Mouse (Mus musculus) forebrain, embryonic 16.5 days (tissue): Measurements from ENCODE around the gene Hpgd. TPM values are rescaled to one million over a fixed set of nuclear protein-coding genes. Genes with fewer than 3 reads are reported as not detected.
"Not testable (repeated sequence)": the region's sequence is repeated elsewhere in the genome, so short reads cannot be mapped to it uniquely, and the experiment has no call there.

Experiments used
- ATAC-seq: fragments of 200-750 bp; cut with Nextera tagmentation; 2 replicates; pipeline ENCODE4 v1.8.0; 2017; ENCODE audit warnings: mild to moderate bottlenecking, moderate library complexity
- H3K27ac ChIP-seq: fragments of 300-500 bp; sonication (generic); 2 replicates; pipeline ENCODE4 v1.5.1; 2014; ENCODE audit warnings: low read length, control low read depth
- H3K27me3 ChIP-seq: fragments of 300-500 bp; sonication (generic); replicated peaks from 2 replicates; pipeline ENCODE4 v1.6.1; 2014; ENCODE audit warnings: low read length; ENCODE audit not compliant: control insufficient read depth, insufficient read depth
- H3K36me3 ChIP-seq: fragments of 300-500 bp; sonication (generic); 2 replicates; pipeline ENCODE4 v1.6.1; 2014; ENCODE audit not compliant: control insufficient read depth, insufficient read depth
- H3K4me1 ChIP-seq: fragments of 300-500 bp; sonication (generic); replicated peaks from 2 replicates; pipeline ENCODE4 v1.6.1; 2014; ENCODE audit warnings: low read length; ENCODE audit not compliant: control insufficient read depth, insufficient read depth
- H3K4me2 ChIP-seq: fragments of 300-500 bp; sonication (generic); 2 replicates; pipeline ENCODE4 v1.6.1; 2014; ENCODE audit warnings: mild to moderate bottlenecking, low read length, control low read depth
- H3K4me3 ChIP-seq: fragments of 300-500 bp; sonication (generic); replicated peaks from 2 replicates; pipeline ENCODE4 v1.5.1; 2014; ENCODE audit warnings: mild to moderate bottlenecking, low read length, control low read depth
- H3K9ac ChIP-seq: fragments of 300-500 bp; sonication (generic); replicated peaks from 2 replicates; pipeline ENCODE4 v1.6.1; 2014; ENCODE audit warnings: low read depth, low read length, control low read depth
- H3K9me3 ChIP-seq: fragments of 300-500 bp; sonication (generic); 2 replicates; pipeline ENCODE4 v1.6.1; 2016; ENCODE audit warnings: low read length; ENCODE audit not compliant: control insufficient read depth
- WGBS: fragments of 180-500 bp; shearing (Covaris S2); extraction: QIAGEN DNeasy Blood & Tissue Kit; methylation state at CpG from one replicate; pipeline ENCODE4 v1.1.7; 2014; 5-methylcytosine and 5-hydroxymethylcytosine counted together
- polyA plus RNA-seq: library from polyadenylated mRNA; unstranded; fragments of >200 nt; fragmentation: Nextera tagmentation; extraction: Ambion mirVana; gene quantifications from 2 replicates; pipeline ENCODE4 v1.2.1, GENCODE M21; 2015

Gene Hpgd
- polyA plus RNA-seq, 1 experiment from 2014 or later = 3.4 TPM

DNA sequence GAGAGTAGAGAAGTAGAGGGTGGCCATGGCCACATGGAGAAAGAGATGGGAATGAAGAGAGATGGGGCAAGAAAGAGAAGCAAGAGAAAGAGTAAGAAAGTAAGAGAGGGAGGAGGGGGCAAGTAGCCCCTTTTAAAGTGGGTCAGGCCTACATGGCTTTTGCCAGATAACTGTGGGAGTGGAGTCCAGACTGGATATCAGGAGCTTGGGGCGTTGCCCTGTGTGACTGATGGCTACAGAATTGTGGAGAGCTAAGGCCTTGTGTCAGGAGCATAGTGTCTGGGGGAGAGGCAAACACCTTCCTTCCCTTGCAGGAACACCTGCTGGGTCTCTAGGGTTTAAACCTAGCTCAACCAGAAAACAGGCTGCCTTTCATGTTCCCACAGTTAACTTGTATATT is 10.4 kb upstream of the Hpgd start:
- ATAC-seq = no peak
- Histone ChIP-seq H3K36me3 (no peaks in the 10 kb centered on the region), H3K27ac (no peak overlapping the region), H3K9ac (no peak overlapping the region), H3K27me3 (no peaks in the 10 kb centered on the region), H3K4me3 (no peak overlapping the region), H3K4me1 (no peaks in the 10 kb centered on the region), H3K9me3 (no peaks in the 10 kb centered on the region), H3K4me2 (no peak overlapping the region)
- WGBS = 94% methylated on average over 1 of the region's 1 CpGs

DNA sequence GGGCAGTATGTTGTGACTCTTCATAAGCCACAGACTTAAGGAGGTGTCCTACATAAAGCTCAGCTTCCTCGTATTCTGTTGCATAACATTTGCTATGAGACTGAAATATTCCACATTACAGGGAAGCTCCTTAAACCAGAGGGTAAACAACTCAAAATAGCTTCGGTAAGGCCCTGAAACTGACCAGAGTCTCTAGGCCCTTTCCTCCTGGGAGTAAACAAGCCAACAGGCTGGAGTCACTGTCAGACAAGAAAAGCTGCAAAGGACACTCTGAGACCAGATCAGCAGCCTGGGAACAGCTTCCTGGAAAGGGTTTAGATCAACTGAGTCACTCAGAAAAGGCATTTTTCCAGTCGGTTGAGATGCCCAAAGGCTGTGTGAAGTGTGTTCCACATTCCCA is 9.4 kb upstream of the Hpgd start:
- H3K4me3 ChIP-seq = no peak overlapping the region
- ATAC-seq = no peak

DNA sequence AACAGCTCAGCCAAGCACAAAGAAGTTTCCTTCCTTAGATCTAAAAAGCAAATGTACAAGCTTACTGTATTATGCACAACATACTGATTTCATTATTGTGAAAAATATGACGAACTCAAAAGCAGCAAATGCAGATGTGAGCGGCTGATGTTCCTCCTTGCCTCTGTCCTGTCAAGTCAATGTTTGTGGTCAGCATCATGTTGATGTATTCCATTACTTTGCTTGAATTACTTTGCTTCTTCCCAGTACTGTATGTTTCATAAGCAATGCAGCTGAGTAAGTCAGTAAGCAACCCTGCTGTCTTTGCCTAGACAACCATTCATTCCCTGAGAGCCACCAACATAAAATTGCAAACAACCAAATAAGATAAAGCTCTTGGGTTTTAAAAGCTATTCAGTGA is 7.7 kb upstream of the Hpgd start:
- no peaks in the 10 kb centered on the region for H3K4me1 ChIP-seq
- H3K9ac ChIP-seq = no peak overlapping the region
- H3K27ac ChIP-seq = no peak overlapping the region
- H3K4me2 ChIP-seq = no peak overlapping the region
- no peak overlapping the region for H3K4me3 ChIP-seq
- H3K27me3 ChIP-seq = no peaks in the 10 kb centered on the region
- 94% methylated on average over 2 of the region's 2 CpGs for WGBS
- H3K36me3 ChIP-seq = no peaks in the 10 kb centered on the region
- no peaks in the 10 kb centered on the region for H3K9me3 ChIP-seq
- no peak for ATAC-seq

More for the DNA sequence above, 9.4 kb upstream of the Hpgd start:
- no peak overlapping the region for H3K4me2 ChIP-seq
- no peaks in the 10 kb centered on the region for H3K4me1 ChIP-seq
- H3K27me3 ChIP-seq = no peaks in the 10 kb centered on the region
- no peak overlapping the region for H3K9ac ChIP-seq
- whole genome bisulfite sequencing = 46% methylated on average over 3 of the region's 3 CpGs
- no peaks in the 10 kb centered on the region for H3K36me3 ChIP-seq
- no peaks in the 10 kb centered on the region for H3K9me3 ChIP-seq
- H3K27ac ChIP-seq = no peak overlapping the region

DNA sequence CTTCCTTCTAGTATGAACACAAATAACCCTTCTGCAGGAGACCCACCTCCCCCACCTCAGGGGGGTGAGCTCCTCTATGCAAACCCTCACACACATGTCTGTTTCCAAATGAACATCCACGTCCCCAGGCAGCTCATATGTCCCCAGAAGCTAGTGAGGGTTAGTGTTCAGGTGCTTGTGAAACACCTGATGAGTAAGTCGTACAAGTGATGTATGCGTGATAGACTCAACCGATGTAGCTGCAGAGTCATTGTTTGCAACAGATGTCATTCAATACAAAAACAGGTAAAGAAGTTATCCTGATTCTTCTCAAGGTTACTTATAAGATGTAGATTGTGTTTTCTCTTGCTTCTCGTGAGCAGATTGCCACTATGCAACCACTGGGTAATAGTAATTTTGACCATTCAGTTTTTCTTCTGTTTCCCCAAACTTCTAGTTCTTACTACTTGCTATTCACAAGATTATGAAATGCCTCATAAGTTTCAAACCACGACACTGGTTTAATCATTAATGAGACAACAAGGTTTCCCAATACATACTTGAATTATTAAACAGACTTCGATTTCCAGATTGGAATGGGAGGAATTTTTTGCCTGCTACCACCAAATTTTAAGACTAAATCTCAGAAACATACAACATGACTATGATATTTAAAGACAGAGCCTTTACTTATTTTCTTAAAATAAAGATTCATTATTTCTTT is 6.9 kb upstream of the Hpgd start:
- 87% methylated on average over 7 of the region's 7 CpGs for whole genome bisulfite sequencing
- H3K27me3 ChIP-seq = no peaks in the 10 kb centered on the region
- H3K9me3 ChIP-seq = no peaks in the 10 kb centered on the region
- H3K9ac ChIP-seq = no peak overlapping the region
- H3K4me1 ChIP-seq = no peaks in the 10 kb centered on the region
- H3K4me2 ChIP-seq = no peak overlapping the region
- H3K4me3 ChIP-seq = no peak overlapping the region
- ATAC-seq = no peak
- no peaks in the 10 kb centered on the region for H3K36me3 ChIP-seq
- H3K27ac ChIP-seq = no peak overlapping the region

DNA sequence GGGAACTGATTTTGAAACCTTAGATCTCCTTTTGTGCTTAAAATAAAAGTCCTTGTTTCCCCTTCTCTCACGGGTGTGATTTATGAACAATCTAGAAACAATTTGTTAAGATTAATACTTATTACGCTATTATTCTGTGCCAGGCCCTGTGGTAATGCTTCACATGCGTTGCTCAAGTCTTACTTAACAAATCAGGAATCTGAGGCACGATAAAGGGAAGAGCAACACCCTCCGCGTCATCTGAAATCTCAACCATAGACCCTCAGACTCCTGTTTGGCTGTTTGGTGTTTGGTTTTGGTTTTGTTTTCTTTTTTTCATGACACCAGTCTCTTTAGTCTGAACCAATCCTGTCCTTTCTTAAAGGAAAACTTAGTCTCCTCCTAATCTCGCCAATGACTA is 2.1 kb upstream of the Hpgd start:
- no peak for ATAC-seq
- peaks cover 9% of the 10 kb centered on the region for H3K4me1 ChIP-seq
- no peak overlapping the region for H3K9ac ChIP-seq
- no peak overlapping the region for H3K27ac ChIP-seq
- 91% methylated on average over 7 of the region's 7 CpGs for WGBS
- no peaks in the 10 kb centered on the region for H3K36me3 ChIP-seq
- H3K4me3 ChIP-seq = no peak overlapping the region
- no peak overlapping the region for H3K4me2 ChIP-seq
- H3K27me3 ChIP-seq = no peaks in the 10 kb centered on the region
- no peaks in the 10 kb centered on the region for H3K9me3 ChIP-seq

DNA sequence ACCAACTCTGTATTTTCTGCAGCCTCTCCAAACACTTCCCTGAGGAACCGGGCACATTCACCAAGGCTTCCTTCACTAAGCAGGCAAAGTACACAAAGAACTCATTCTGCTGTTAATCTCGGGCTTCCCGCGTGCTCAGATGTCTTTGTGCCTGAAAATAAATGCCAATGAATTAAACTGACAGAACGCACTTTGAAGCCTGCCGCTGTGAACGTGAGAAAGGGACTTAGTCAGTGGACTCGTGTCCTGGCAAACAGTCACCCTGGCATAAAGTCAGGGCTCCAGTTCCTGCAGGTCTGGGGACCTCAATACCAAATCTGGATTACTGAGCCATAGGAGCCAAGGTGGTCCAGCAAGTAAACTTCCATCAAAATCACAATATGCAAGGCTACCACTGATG is 905 bp upstream of the Hpgd start:
- no peaks in the 10 kb centered on the region for H3K27me3 ChIP-seq
- no peak overlapping the region for H3K27ac ChIP-seq
- no peaks in the 10 kb centered on the region for H3K36me3 ChIP-seq
- ATAC-seq = peak; percentile 61
- peaks cover 9% of the 10 kb centered on the region for H3K4me1 ChIP-seq
- H3K9me3 ChIP-seq = no peaks in the 10 kb centered on the region
- no peak overlapping the region for H3K4me3 ChIP-seq
- H3K9ac ChIP-seq = no peak overlapping the region
- 2% methylated on average over 8 of the region's 8 CpGs for WGBS
- H3K4me2 ChIP-seq = peak overlapping the region; percentile 98

DNA sequence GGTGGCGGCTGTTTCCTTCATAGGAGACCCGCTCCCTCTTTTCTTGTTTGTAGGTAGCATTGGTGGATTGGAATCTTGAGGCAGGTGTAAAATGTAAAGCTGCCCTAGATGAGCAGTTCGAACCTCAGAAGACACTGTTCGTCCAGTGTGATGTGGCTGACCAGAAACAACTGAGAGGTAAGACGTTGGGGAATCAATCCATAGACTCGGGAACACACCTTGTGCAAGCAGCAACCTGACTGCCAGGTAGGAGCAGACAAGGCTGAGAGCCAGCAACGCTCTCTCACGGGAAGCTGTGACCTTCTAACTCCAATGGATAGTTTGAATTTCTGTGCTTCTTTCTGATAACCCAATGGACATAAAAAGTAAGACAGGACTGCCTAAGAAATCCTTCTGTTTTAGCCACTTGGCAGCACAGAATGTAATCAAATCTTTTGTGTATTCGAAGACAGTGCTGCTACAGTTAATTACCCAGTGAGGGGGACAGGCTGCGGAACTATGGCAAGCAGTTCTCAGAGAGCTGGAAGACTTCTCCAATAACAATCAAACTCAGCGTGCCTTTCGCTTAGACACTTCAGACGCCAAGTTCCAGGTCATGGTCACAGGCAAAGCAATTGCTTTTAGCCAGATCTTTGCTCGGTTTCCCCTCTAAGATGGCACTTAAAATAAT is 636 bp downstream of the Hpgd start:
- Histone ChIP-seq H3K4me1 (peaks cover 9% of the 10 kb centered on the region), H3K9me3 (no peaks in the 10 kb centered on the region), H3K4me2 (peak overlapping the region; percentile 98), H3K4me3 (peak overlapping the region; percentile 59), H3K9ac (peak overlapping the region; percentile 69), H3K27me3 (no peaks in the 10 kb centered on the region), H3K36me3 (no peaks in the 10 kb centered on the region), H3K27ac (no peak overlapping the region)
- no peak for ATAC-seq
- WGBS = 12% methylated on average over 14 of the region's 14 CpGs

DNA sequence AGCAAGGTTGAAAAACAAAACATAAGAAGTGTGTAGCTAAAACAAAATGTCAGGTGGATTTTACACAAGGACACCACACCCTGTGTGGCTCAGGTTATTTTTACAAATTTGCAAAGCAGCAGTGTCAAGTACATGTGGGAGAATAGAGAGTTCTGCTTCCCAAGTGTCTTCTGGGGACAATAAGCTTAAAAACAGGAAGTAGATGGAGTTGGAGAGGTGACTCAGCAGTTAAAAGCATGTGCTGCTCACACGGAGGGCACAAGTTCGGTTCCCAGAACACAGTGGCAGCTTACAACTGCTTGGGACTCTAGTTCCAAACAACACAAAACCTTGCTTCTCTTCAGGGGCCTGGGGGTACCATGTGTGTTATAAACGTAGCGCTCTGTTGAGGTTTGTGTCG is 5.0 kb downstream of the Hpgd start:
- Histone ChIP-seq H3K4me3 (no peak overlapping the region), H3K27me3 (no peaks in the 10 kb centered on the region), H3K4me2 (no peak overlapping the region), H3K36me3 (no peaks in the 10 kb centered on the region), H3K9me3 (no peaks in the 10 kb centered on the region), H3K27ac (no peak overlapping the region), H3K9ac (no peak overlapping the region), H3K4me1 (peaks cover under 1% of the 10 kb centered on the region; the same call in 1 of the 2 replicates)
- 80% methylated on average over 5 of the region's 5 CpGs for WGBS
- no peak for ATAC-seq

DNA sequence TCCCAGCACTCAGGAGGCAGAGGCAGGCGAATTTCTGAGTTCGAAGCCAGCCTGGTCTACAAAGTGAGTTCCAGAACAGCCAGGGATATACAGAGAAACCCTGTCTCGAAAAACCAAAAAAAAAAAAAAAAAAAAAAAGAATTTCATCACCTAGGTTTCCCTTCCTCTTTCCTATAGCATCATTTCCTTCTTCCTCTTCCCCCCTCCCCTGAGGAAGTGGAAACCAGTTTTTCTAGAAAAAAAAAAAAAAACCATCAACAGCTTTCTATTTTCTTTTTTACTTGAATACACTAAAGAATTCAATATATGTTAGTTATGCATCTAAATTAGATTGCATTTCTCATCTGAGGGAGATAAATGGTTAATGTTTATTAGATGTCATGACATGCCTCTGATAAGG is 6.9 kb downstream of the Hpgd start:
- not testable (repeated sequence) for H3K27me3 ChIP-seq, H3K4me1 ChIP-seq, H3K4me3 ChIP-seq, H3K9ac ChIP-seq, H3K4me2 ChIP-seq, ATAC-seq, H3K36me3 ChIP-seq, H3K9me3 ChIP-seq, H3K27ac ChIP-seq
- 93% methylated on average over 3 of the region's 3 CpGs for WGBS
